Mouse (Mus musculus) bone marrow, adult 2 months (tissue): ENCODE measurements around the gene Tmed6.

Experiments used
- CTCF ChIP-seq: fragments of 200-500 bp; IDR thresholded peaks from 2 replicates; pipeline ENCODE4 v1.5.1; 2011; ENCODE audit warnings: low read length, control low read depth; ENCODE audit not compliant: control insufficient read depth, insufficient read depth
- POLR2A ChIP-seq: fragments of 200-500 bp; IDR thresholded peaks from 2 replicates; pipeline ENCODE4 v1.6.1; 2011; ENCODE audit warnings: low read depth, mild to moderate bottlenecking, control low read depth, low read length, borderline replicate concordance; ENCODE audit not compliant: control insufficient read depth

GRCm38 (mm10) chr8:107074128-107074527 is 8.7 kb upstream of the Tmed6 start:
- no peak for TF ChIP-seq POLR2A
- no peak for TF ChIP-seq CTCF
